Mouse (Mus musculus): ENCODE measurements around the gene Tcf25. TPM values are rescaled to one million over a fixed set of nuclear protein-coding genes. Genes with fewer than 3 reads are reported as not detected.

The Tcf25 gene
- polyA plus RNA-seq, 1 experiment = 551 TPM

DNA sequence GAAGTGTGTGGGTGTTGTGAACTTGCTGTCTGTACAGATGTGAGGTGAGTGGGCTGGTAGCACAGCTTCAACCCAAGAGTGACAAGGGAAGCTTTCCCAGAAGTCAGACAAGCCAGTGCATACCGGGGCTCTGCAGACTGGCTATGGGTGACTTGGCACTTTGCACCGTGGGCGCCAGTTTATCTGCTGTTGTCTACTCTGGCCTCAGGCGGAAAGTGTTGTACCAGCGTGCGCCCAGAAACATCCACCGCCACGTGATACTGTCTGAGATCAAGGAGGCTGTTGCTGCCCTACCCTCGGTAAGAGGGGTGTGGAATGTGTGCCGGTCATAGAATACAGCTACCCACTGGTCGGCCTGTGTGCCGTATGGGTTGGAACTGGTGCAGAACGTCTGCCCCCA is 24.8 kb downstream of the Tcf25 start:
- Histone ChIP-seq H3K27ac (ENCODE audit: insufficient read depth, low read depth, low read length) (no peak overlapping the region), H3K4me1 (ENCODE audit: control insufficient read depth, insufficient read depth, low read length) (no peaks in the 10 kb centered on the region), H3K4me3 (ENCODE audit: insufficient read depth, low read depth, low read length) (no peak overlapping the region)
- 80% methylated on average over 13 of the region's 13 CpGs for WGBS
- TF ChIP-seq CTCF (IDR thresholded peaks at IDR 0.05; ENCODE audit: insufficient read depth, low read depth, low read length) (no peak), POLR2A (IDR thresholded peaks at IDR 0.05; ENCODE audit: insufficient read depth, low read depth, low read length) (no peak)

DNA sequence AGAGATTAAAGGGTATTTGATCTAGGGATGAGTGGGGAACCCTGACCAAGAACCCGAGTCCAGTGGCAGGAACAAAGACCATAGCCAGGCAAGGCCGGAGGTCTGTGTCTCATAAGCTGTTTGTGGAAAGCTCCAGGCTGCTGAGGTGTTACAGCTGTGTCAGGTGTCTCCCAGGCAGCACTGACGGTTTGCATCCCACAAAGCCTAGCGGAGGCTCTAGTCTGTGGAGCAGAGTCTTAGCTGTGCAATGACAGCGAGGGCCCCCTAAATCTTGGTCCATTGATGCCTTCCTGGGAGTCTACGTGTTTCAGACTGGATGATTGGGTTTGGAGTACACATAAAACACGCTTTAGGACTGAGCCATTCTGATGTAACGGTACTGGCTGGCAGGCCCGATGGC is 28.4 kb downstream of the Tcf25 start:
- Histone ChIP-seq H3K27ac (ENCODE audit: insufficient read depth, low read depth, low read length) (no peak overlapping the region), H3K4me3 (ENCODE audit: insufficient read depth, low read depth, low read length) (no peak overlapping the region), H3K4me1 (ENCODE audit: control insufficient read depth, insufficient read depth, low read length) (peaks cover 3% of the 10 kb centered on the region; the same call in 1 of the 2 replicates)
- TF ChIP-seq CTCF (IDR thresholded peaks at IDR 0.05; ENCODE audit: insufficient read depth, low read depth, low read length) = no peak
- no peak for TF ChIP-seq POLR2A (IDR thresholded peaks at IDR 0.05; ENCODE audit: insufficient read depth, low read depth, low read length)
- 91% methylated on average over 9 of the region's 9 CpGs for WGBS

DNA sequence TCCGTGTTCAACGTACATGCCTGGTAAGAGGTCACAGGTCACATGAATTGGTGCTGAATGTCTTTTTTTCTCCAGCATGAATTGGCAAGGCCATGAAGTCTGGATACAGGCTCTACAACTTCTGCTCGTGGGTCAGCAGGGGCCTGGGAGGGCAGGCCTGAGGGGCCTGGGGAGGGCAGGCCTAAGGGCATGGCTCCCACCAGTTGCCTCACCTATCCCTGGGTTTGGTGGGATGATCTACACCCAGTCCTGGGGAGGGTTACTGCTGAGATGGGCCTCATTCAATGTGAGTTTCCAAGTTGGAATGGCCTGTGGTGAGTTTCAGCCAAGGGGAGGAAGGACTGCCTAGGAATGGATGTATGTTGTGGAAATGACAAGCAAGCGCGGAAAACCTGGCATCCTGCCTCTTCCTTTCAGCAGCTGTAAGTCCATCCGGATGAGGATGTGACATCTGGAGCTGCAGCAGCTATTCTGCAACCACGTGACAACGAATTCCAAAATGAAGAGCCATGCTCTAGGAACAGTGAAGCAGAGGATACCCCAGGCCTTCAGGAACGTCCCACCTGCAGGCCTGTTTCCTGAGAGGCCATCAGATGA is 29.3 kb downstream of the Tcf25 start:
- Histone ChIP-seq H3K27ac (ENCODE audit: insufficient read depth, low read depth, low read length) (no peak overlapping the region), H3K4me3 (ENCODE audit: insufficient read depth, low read depth, low read length) (no peak overlapping the region), H3K4me1 (ENCODE audit: control insufficient read depth, insufficient read depth, low read length) (peaks cover 8% of the 10 kb centered on the region; the same call in 1 of the 2 replicates)
- TF ChIP-seq POLR2A (IDR thresholded peaks at IDR 0.05; ENCODE audit: insufficient read depth, low read depth, low read length) (no peak), CTCF (IDR thresholded peaks at IDR 0.05; ENCODE audit: insufficient read depth, low read depth, low read length) (no peak)
- 87% methylated on average over 9 of the region's 9 CpGs for WGBS

DNA sequence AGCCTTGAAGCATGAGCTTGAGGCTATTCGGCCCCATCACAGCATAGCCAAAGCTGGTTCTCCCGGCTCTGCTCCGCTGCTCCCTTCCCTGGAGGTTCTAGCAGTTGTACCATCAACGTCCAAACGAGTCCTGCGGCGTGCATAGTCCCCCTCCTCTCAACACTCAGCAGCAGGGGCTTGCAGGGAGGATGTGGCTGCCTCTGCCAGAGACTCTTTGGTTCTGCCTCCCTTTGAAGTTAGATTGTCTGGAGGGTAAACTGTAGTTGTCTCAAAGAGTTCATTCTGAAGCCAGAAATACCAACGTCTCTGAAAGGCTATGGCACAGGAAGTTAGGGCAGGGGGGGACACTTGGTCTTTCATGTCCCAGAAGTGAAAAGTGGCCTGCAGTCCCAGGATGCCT is 31.0 kb downstream of the Tcf25 start:
- 37% methylated on average over 8 of the region's 8 CpGs for WGBS

DNA sequence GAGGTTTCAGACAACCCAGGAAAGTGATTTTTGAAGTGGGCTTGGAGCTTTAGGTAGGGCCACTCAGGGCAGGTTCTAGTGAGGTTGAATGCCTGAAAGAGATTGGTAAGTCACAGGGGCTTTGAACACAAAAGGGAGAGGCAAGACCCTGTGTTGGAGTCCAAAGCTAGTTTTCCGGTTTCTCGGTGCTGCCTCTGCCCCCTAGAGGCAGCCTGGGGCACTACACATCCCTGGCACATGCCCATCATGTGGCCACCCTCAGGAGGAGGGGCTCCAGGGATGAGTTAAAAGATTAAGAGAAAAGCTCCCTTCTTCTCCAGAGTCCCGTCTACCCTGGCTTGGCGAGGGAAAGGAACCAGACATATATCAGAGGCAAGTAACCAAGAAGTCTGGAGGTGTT is 33.2 kb downstream of the Tcf25 start, which contains the start of gene Mc1r:
Gene Mc1r, plus strand, starts transcription at position 322 of the 400 bp plus-strand sequence.
- Histone ChIP-seq H3K27ac (ENCODE audit: insufficient read depth, low read depth, low read length) (no peak within 1 kb of the TSS), H3K4me3 (ENCODE audit: insufficient read depth, low read depth, low read length) (no peak within 1 kb of the TSS), H3K4me1 (ENCODE audit: control insufficient read depth, insufficient read depth, low read length) (peaks cover 20% of the 10 kb centered on the region)
- WGBS = 12% methylated on average over 4 of the region's 4 CpGs
- TF ChIP-seq POLR2A (IDR thresholded peaks at IDR 0.05; ENCODE audit: insufficient read depth, low read depth, low read length) = no peak
- peak; percentile 64 for TF ChIP-seq CTCF (IDR thresholded peaks at IDR 0.05; ENCODE audit: insufficient read depth, low read depth, low read length)

More for the DNA sequence above, 31.0 kb downstream of the Tcf25 start:
- no peak overlapping the region for H3K4me3 ChIP-seq (ENCODE audit: insufficient read depth, low read depth, low read length)
- no peak overlapping the region for H3K27ac ChIP-seq (ENCODE audit: insufficient read depth, low read depth, low read length)
- H3K4me1 ChIP-seq (ENCODE audit: control insufficient read depth, insufficient read depth, low read length) = peaks cover 11% of the 10 kb centered on the region
- TF ChIP-seq CTCF (IDR thresholded peaks at IDR 0.05; ENCODE audit: insufficient read depth, low read depth, low read length) = no peak
- no peak for TF ChIP-seq POLR2A (IDR thresholded peaks at IDR 0.05; ENCODE audit: insufficient read depth, low read depth, low read length)

DNA sequence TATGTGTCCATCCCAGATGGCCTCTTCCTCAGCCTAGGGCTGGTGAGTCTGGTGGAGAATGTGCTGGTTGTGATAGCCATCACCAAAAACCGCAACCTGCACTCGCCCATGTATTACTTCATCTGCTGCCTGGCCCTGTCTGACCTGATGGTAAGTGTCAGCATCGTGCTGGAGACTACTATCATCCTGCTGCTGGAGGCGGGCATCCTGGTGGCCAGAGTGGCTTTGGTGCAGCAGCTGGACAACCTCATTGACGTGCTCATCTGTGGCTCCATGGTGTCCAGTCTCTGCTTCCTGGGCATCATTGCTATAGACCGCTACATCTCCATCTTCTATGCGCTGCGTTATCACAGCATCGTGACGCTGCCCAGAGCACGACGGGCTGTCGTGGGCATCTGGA is 34.1 kb downstream of the Tcf25 start:
- Histone ChIP-seq H3K4me1 (ENCODE audit: control insufficient read depth, insufficient read depth, low read length) (peaks cover 20% of the 10 kb centered on the region), H3K4me3 (ENCODE audit: insufficient read depth, low read depth, low read length) (no peak overlapping the region), H3K27ac (ENCODE audit: insufficient read depth, low read depth, low read length) (no peak overlapping the region)
- 93% methylated on average over 13 of the region's 13 CpGs for WGBS
- TF ChIP-seq CTCF (IDR thresholded peaks at IDR 0.05; ENCODE audit: insufficient read depth, low read depth, low read length) = no peak
- no peak for TF ChIP-seq POLR2A (IDR thresholded peaks at IDR 0.05; ENCODE audit: insufficient read depth, low read depth, low read length)

DNA sequence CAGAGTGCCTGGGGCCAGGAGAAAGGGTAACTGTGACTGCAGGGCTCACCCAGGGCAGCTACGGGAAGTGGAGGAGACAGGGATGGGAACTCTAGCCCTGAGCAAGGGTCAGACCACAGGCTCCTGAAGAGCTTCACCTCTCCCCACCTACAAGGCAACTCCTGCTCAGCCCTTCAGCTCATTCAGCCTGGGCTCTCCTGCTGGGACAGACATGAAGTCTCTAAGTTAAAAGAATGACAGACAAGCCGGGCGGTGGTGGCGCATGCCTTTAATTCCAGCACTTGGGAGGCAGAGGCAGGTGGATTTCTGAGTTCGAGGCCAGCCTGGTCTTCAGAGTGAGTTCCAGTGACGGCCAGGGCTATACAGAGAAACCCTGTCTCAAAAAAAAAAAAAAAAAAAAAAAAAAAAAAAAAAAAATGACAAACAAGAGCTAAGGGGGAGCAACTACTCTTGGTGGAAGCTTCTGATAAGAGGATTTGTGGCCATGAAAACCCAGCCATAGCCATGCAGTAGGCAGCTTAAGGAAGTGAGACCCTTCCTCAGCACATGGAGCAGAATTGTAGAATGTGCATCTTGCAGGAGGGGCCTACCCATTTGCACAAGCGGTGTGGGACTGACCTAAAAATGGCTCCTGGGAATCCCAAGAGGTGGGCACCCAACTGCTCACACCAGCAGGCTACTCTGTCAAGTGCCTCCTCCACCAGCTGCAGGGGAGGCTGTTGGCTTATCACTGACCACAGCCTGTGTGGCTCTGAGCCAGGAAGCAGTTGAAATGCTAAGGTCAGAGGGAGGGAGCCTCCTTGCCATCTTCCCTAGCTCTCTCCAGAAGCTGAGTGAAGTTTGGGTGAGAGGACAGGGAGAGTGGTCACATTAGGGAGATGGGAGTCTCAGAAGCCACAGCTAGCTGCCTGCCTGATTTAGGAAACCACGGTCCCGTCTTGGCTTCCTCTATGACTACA is 35.3 kb downstream of the Tcf25 start:
- TF ChIP-seq CTCF (IDR thresholded peaks at IDR 0.05; ENCODE audit: insufficient read depth, low read depth, low read length) (no peak), POLR2A (IDR thresholded peaks at IDR 0.05; ENCODE audit: insufficient read depth, low read depth, low read length) (no peak)
- WGBS = 75% methylated on average over 9 of the region's 9 CpGs
- H3K27ac ChIP-seq (ENCODE audit: insufficient read depth, low read depth, low read length) = no peak overlapping the region
- H3K4me1 ChIP-seq (ENCODE audit: control insufficient read depth, insufficient read depth, low read length) = peaks cover 24% of the 10 kb centered on the region
- H3K4me3 ChIP-seq (ENCODE audit: insufficient read depth, low read depth, low read length) = no peak overlapping the region

DNA sequence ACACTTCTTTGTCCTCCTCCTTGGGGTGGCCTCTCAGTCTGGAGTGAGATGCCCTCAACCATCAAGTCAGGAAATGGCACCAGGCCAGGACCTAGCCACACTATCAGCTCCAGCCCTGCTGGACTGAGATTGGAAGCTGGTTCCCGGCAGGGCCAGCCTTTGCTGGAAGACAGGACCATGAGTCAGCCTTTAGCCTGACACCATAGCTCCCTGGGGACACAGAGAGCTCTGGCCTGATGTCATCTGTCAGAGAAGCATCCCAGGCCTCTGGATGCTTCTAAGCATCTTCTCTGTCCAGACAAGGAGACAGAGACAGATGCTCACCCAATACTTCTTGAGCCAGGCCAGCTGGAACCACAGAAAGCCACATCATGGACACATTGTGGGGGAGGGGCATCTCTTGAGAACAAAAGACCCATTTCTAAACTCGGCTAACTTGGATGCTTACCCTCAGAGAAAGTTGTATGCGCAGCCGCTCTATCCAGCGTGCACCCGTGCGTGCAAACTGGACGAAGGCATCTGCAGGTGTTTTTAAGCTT is 36.6 kb downstream of the Tcf25 start:
- whole genome bisulfite sequencing = 44% methylated on average over 8 of the region's 8 CpGs
- TF ChIP-seq POLR2A (IDR thresholded peaks at IDR 0.05; ENCODE audit: insufficient read depth, low read depth, low read length) (no peak), CTCF (IDR thresholded peaks at IDR 0.05; ENCODE audit: insufficient read depth, low read depth, low read length) (no peak)
- H3K4me1 ChIP-seq (ENCODE audit: control insufficient read depth, insufficient read depth, low read length) = peaks cover 28% of the 10 kb centered on the region
- H3K27ac ChIP-seq (ENCODE audit: insufficient read depth, low read depth, low read length) = no peak overlapping the region
- no peak overlapping the region for H3K4me3 ChIP-seq (ENCODE audit: insufficient read depth, low read depth, low read length)

DNA sequence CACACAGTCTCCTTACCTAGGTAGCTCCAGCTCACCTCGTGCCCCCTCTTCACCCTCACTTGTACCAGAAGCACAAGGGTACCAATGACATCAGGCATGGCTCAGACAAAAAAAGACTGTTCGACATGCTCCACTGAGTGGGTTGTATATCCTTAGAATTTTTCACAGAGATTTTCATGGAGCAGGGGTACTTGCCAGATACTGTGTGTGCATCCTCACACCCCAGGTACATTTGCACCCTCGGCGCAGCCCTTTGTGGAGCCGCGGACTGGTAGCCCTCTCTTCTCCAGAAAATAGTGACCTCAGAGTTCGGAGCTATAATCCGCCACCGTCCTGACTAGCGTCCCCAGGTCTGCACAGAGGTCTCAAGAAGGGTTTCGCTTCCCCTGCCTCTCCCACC is 37.2 kb downstream of the Tcf25 start:
- H3K4me3 ChIP-seq (ENCODE audit: insufficient read depth, low read depth, low read length) = peak overlapping the region; percentile 79
- peak overlapping the region; percentile 32; the same call in 1 of the 2 replicates for H3K27ac ChIP-seq (ENCODE audit: insufficient read depth, low read depth, low read length)
- TF ChIP-seq POLR2A (IDR thresholded peaks at IDR 0.05; ENCODE audit: insufficient read depth, low read depth, low read length) (no peak), CTCF (IDR thresholded peaks at IDR 0.05; ENCODE audit: insufficient read depth, low read depth, low read length) (no peak)
- WGBS = 3% methylated on average over 11 of the region's 11 CpGs
- peaks cover 28% of the 10 kb centered on the region for H3K4me1 ChIP-seq (ENCODE audit: control insufficient read depth, insufficient read depth, low read length)

Data from olfactory bulb, adult 2 months (tissue).